9 mouse cellular contexts compared by ENCODE assay signal in genomic region chr2:27026857-27027617, GRCm38 (mm10). TPM values are rescaled to one million over a fixed set of nuclear protein-coding genes. Genes with fewer than 3 reads are reported as not detected.
A peak's percentile ranks its signal among the peaks of the same experiment; 100 is the strongest.
DNase-seq lines count a peak whose midpoint lies in the region; ATAC-seq and TF ChIP-seq lines count a peak whose summit lies in the region.
"Had no signal": no experiment of that assay in that cellular context is flagged by ENCODE, and none has a peak within 500 bp of the region (broad histone marks: within the 10 kb centered on the region; RNA-seq: fewer than 3 reads in every experiment).

No protein-coding gene starts in this region.

- H3K4me1 ChIP-seq in embryonic facial prominence, embryonic 13.5 days, result peaks cover 8% of the 10 kb centered on the region; the same call in 1 of the 2 replicates
- no peaks in the 10 kb centered on the region for H3K4me1 ChIP-seq in intestine, postnatal 0 days (replicated peaks; ENCODE audit: control insufficient read depth, insufficient read depth, low read length)
- H3K4me1 ChIP-seq in neural tube, embryonic 13.5 days (replicated peaks), result peaks cover 22% of the 10 kb centered on the region

- H3K4me3 ChIP-seq in layer of hippocampus, adult 2 months, result peak overlapping the region; percentile 73
- peak overlapping the region; percentile 32; the same call in 1 of the 2 replicates for H3K4me3 ChIP-seq in embryonic facial prominence, embryonic 13.5 days
- no peak overlapping the region for H3K4me3 ChIP-seq in intestine, postnatal 0 days (ENCODE audit: low read depth, low read length)
- H3K4me3 ChIP-seq in neural tube, embryonic 13.5 days, result peak overlapping the region; percentile 41

- no peaks in the 10 kb centered on the region for H3K36me3 ChIP-seq in embryonic facial prominence, embryonic 13.5 days
- H3K36me3 ChIP-seq in intestine, postnatal 0 days (ENCODE audit: control insufficient read depth, insufficient read depth), result no peaks in the 10 kb centered on the region
- no peaks in the 10 kb centered on the region for H3K36me3 ChIP-seq in neural tube, embryonic 13.5 days
- H3K36me3 ChIP-seq: heart, embryonic 15.5 days had no signal

- H3K9me3 ChIP-seq in embryonic facial prominence, embryonic 13.5 days, result no peaks in the 10 kb centered on the region
- H3K9me3 ChIP-seq in intestine, postnatal 0 days (ENCODE audit: control insufficient read depth), result no peaks in the 10 kb centered on the region
- no peaks in the 10 kb centered on the region for H3K9me3 ChIP-seq in neural tube, embryonic 13.5 days
- H3K9me3 ChIP-seq: heart, embryonic 15.5 days had no signal

- no peak for DNase-seq in layer of hippocampus, adult 2 months (ENCODE audit: low spot score in 2 of 2)
- DNase-seq in layer of hippocampus, postnatal 14 days (ENCODE audit: low spot score in 2 of 2), result no peak
- DNase-seq in thymus, postnatal 4 days, result no peak
- DNase-seq in frontal cortex, postnatal 36 days (ENCODE audit: low spot score in 2 of 2), result no peak
- no peak for DNase-seq in lung, adult 18-20 months

- no peak for TF ChIP-seq CTCF in layer of hippocampus, adult 2 months (conservative IDR thresholded peaks at IDR 0.05)
- TF ChIP-seq CTCF in intestine, postnatal 0 days (IDR thresholded peaks at IDR 0.05; ENCODE audit: low read depth), result no peak

- peak overlapping the region; percentile 66 for H3K4me2 ChIP-seq in embryonic facial prominence, embryonic 13.5 days
- peak overlapping the region; percentile 54; the same call in 1 of the 2 replicates for H3K4me2 ChIP-seq in intestine, postnatal 0 days (replicated peaks; ENCODE audit: low read depth)
- H3K4me2 ChIP-seq in neural tube, embryonic 13.5 days, result peak overlapping the region; percentile 60

- peaks cover 14% of the 10 kb centered on the region for H3K27me3 ChIP-seq in embryonic facial prominence, embryonic 13.5 days
- no peaks in the 10 kb centered on the region for H3K27me3 ChIP-seq in intestine, postnatal 0 days (replicated peaks; ENCODE audit: control insufficient read depth, insufficient read depth, low read length)
- peaks cover 17% of the 10 kb centered on the region for H3K27me3 ChIP-seq in neural tube, embryonic 13.5 days

- no peak for ATAC-seq in embryonic facial prominence, embryonic 13.5 days (ENCODE audit: insufficient number of reproducible peaks, insufficient read depth, low FRiP score, low TSS enrichment, low read depth)
- no peak for ATAC-seq in intestine, postnatal 0 days
- ATAC-seq in neural tube, embryonic 13.5 days (ENCODE audit: low read depth), result peak; percentile 0; the same call in 1 of the 2 replicates

- 74% methylated on average over 10 of the region's 10 CpGs for WGBS in embryonic facial prominence, embryonic 13.5 days
- 70% methylated on average over 10 of the region's 10 CpGs for WGBS in intestine, postnatal 0 days
- 72% methylated on average over 10 of the region's 10 CpGs for WGBS in neural tube, embryonic 13.5 days

- H3K27ac ChIP-seq in layer of hippocampus, adult 2 months, result peak overlapping the region; percentile 91
- no peak overlapping the region for H3K27ac ChIP-seq in embryonic facial prominence, embryonic 13.5 days
- no peak overlapping the region for H3K27ac ChIP-seq in intestine, postnatal 0 days (ENCODE audit: low read depth, low read length)
- peak overlapping the region; percentile 19; the same call in 1 of the 2 replicates for H3K27ac ChIP-seq in neural tube, embryonic 13.5 days (replicated peaks)
- H3K27ac ChIP-seq: heart, embryonic 15.5 days had no signal

- peak overlapping the region; percentile 51; the same call in 1 of the 2 replicates for H3K9ac ChIP-seq in embryonic facial prominence, embryonic 13.5 days
- H3K9ac ChIP-seq in intestine, postnatal 0 days (ENCODE audit: low read depth, low read length), result no peak overlapping the region
- peak overlapping the region; percentile 72 for H3K9ac ChIP-seq in neural tube, embryonic 13.5 days

RNA-seq across cellular contexts. Expression of gene Slc2a6, which starts 0.8 kb away (rescaled TPM):
- 10 to 100 TPM; 38.4 to 42.3 TPM for total RNA-seq in layer of hippocampus, adult 2 months (2021)
- total RNA-seq in layer of hippocampus, postnatal 14 days (2021), result 10 to 100 TPM; 46.3 to 46.7 TPM
- polyA plus RNA-seq in embryonic facial prominence, embryonic 13.5 days (2015; fragmentation: Nextera tagmentation; extraction: Ambion mirVana), result 0.44 and 0.84 TPM in 2 replicates
- polyA plus RNA-seq in intestine, postnatal 0 days (2015; fragmentation: Nextera tagmentation; extraction: Ambion mirVana), result 0.59 and 0.93 TPM in 2 replicates
- 8.3 and 9.3 TPM in 2 replicates for polyA plus RNA-seq in neural tube, embryonic 13.5 days (2015; fragmentation: Nextera tagmentation; extraction: Ambion mirVana)

RNA-seq across cellular contexts. Expression of gene Cacfd1, which starts 17.3 kb away (rescaled TPM):
- 10 to 100 TPM; 45.0 to 47.0 TPM for total RNA-seq in layer of hippocampus, adult 2 months (2021)
- total RNA-seq in layer of hippocampus, postnatal 14 days (2021), result 10 to 100 TPM; 50.6 to 52.1 TPM
- polyA plus RNA-seq in embryonic facial prominence, embryonic 13.5 days (2015; fragmentation: Nextera tagmentation; extraction: Ambion mirVana), result 78.0 and 80.0 TPM in 2 replicates
- polyA plus RNA-seq in intestine, postnatal 0 days (2015; fragmentation: Nextera tagmentation; extraction: Ambion mirVana), result 41.5 and 42.8 TPM in 2 replicates
- 114 and 120 TPM in 2 replicates for polyA plus RNA-seq in neural tube, embryonic 13.5 days (2015; fragmentation: Nextera tagmentation; extraction: Ambion mirVana)

RNA-seq across cellular contexts. Expression of gene Mymk, which starts 44.9 kb away (rescaled TPM):
- total RNA-seq in layer of hippocampus, adult 2 months (2021), result under 1 TPM; 0.51 to 0.71 TPM
- 1 to 10 TPM; 1.1 to 1.4 TPM for total RNA-seq in layer of hippocampus, postnatal 14 days (2021)
- polyA plus RNA-seq in embryonic facial prominence, embryonic 13.5 days (2015; fragmentation: Nextera tagmentation; extraction: Ambion mirVana), result 3.5 and 6.4 TPM in 2 replicates
- polyA plus RNA-seq in intestine, postnatal 0 days (2015; fragmentation: Nextera tagmentation; extraction: Ambion mirVana), result not detected in 2 replicates
- 1.3 and 5.9 TPM in 2 replicates for polyA plus RNA-seq in neural tube, embryonic 13.5 days (2015; fragmentation: Nextera tagmentation; extraction: Ambion mirVana)

RNA-seq across cellular contexts. Expression of gene Adamtsl2, which starts 52.1 kb away (rescaled TPM):
- total RNA-seq in layer of hippocampus, adult 2 months (2021), result 10 to 100 TPM; 12.8 to 18.1 TPM
- 10 to 100 TPM; 12.7 to 14.7 TPM for total RNA-seq in layer of hippocampus, postnatal 14 days (2021)
- 2.9 and 4.3 TPM in 2 replicates for polyA plus RNA-seq in embryonic facial prominence, embryonic 13.5 days (2015; fragmentation: Nextera tagmentation; extraction: Ambion mirVana)
- polyA plus RNA-seq in intestine, postnatal 0 days (2015; fragmentation: Nextera tagmentation; extraction: Ambion mirVana), result 1.0 and 1.3 TPM in 2 replicates
- polyA plus RNA-seq in neural tube, embryonic 13.5 days (2015; fragmentation: Nextera tagmentation; extraction: Ambion mirVana), result 9.1 and 9.2 TPM in 2 replicates

RNA-seq across cellular contexts. Expression of gene Adamts13, which starts 53.8 kb away (rescaled TPM):
- 1 to 10 TPM in 1 of 2 experiments, under 1 TPM in 1; 0.90 to 1.1 TPM for total RNA-seq in layer of hippocampus, adult 2 months (2021)
- 1 to 10 TPM; 1.4 to 1.7 TPM for total RNA-seq in layer of hippocampus, postnatal 14 days (2021)
- not detected in 2 replicates for polyA plus RNA-seq in embryonic facial prominence, embryonic 13.5 days (2015; fragmentation: Nextera tagmentation; extraction: Ambion mirVana)
- polyA plus RNA-seq in intestine, postnatal 0 days (2015; fragmentation: Nextera tagmentation; extraction: Ambion mirVana), result 0.20 and 0.22 TPM in 2 replicates
- not detected in 2 replicates for polyA plus RNA-seq in neural tube, embryonic 13.5 days (2015; fragmentation: Nextera tagmentation; extraction: Ambion mirVana)
- polyA plus RNA-seq: heart, embryonic 15.5 days had no signal

Comparison
In these comparisons a context has a peak if more than half of its experiments do, and no peak if none do; other contexts are left out.
1. H3K27ac ChIP-seq: peak in layer of hippocampus, adult 2 months (single experiment) and neural tube, embryonic 13.5 days (single experiment); none in embryonic facial prominence, embryonic 13.5 days (single experiment) and intestine, postnatal 0 days (single experiment).
2. Peak in every context shown above with its lines, with median percentiles within 50 percentile points of each other: H3K4me2 ChIP-seq.